Comparison of ENCODE assay signal across 8 mouse cellular contexts in the genomic region with DNA sequence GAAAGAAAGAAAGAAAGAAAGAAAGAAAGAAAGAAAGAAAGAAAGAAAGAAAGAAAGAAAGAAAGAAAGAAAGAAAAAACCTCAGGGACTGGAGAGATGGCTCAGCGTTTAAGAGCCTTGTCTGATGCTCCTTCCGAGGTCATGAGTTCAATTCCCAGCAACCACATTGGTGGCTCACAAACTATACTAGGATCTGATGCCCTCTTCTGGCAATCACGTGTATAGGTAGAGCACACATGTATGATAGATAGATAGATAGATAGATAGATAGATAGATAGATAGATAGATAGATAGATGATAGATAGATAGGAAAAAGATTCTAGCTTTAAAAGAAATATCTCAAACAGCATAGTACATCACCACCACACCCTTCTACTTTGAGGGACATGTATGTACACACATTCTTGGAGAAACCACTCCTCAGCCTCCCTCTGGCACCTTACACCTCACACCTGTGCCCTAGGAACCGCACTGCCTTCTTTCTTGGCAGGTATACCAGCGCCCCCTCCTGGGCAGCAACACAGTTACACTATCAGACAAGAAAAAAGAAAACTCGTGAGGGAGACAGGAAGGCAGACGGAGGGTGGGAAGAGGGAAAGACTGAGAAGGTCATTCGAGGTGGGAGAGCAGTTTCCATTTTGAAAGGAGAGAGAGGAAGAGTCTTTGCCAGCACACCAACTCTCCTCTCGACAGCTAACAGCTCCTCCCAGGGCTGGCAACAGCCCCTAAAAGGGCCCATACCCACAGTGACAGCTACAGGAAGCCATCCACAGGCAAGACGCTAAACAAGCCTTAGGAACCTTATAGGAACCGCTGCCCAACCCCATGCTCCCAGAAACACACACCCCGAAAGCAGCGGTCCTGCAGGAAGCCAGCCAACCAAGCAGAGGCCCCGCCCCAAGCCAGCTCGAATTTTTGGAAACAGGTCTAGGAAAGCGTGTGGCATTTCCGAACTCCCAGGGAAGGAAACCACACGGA.
DNase-seq lines count a peak whose midpoint lies in the region; TF ChIP-seq lines count a peak whose summit lies in the region.

No protein-coding gene starts in this region.

- H3K4me3 ChIP-seq in E14TG2a.4 (replicated peaks; ENCODE audit: low read length) = peak overlapping the region; percentile 56; the same call in 1 of the 2 replicates
- peak overlapping the region; percentile 24; the same call in 1 of the 2 replicates for H3K4me3 ChIP-seq in heart, adult 2 months
- H3K4me3 ChIP-seq in lung, adult 2 months (replicated peaks; ENCODE audit: extremely low read depth, low read depth, low read length) = no peak overlapping the region

- peaks cover 61% of the 10 kb centered on the region for H3K4me1 ChIP-seq in E14TG2a.4 (replicated peaks; ENCODE audit: low read depth, low read length)
- H3K4me1 ChIP-seq in heart, adult 2 months (ENCODE audit: control insufficient read depth, insufficient read depth, low read length) = peaks cover 7% of the 10 kb centered on the region
- peaks cover 2% of the 10 kb centered on the region; the same call in 1 of the 2 replicates for H3K4me1 ChIP-seq in lung, adult 2 months (ENCODE audit: control insufficient read depth, insufficient read depth, low read length)

- intact Hi-C loops in heart, adult 2 months (cut with DNase I) = loop anchor here (1.0 kb wide), 1 partner anchor 150 kb away; no protein-coding TSS in a partner anchor

- WGBS in heart, adult 2 months = 9% methylated on average over 18 of the region's 18 CpGs
- 13% methylated on average over 18 of the region's 18 CpGs for WGBS in lung, adult 2 months

- H3K27ac ChIP-seq in heart, adult 2 months = peak overlapping the region; percentile 21

- no peaks in the 10 kb centered on the region for H3K36me3 ChIP-seq in E14TG2a.4 (ENCODE audit: insufficient read depth, low read length)
- no peaks in the 10 kb centered on the region for H3K36me3 ChIP-seq in heart, adult 2 months (ENCODE audit: control insufficient read depth, insufficient read depth, low read length)
- H3K36me3 ChIP-seq in splenic B cell, adult 2 months (ENCODE audit: control insufficient read depth, insufficient read depth, low read length, poor library complexity, severe bottlenecking) = no peaks in the 10 kb centered on the region

- H3K9me3 ChIP-seq in E14TG2a.4 (ENCODE audit: low read length) = no peaks in the 10 kb centered on the region

- DNase-seq in adrenal gland, adult 2 months = peak; percentile 37
- no peak for DNase-seq in adrenal gland, postnatal 4 days (ENCODE audit: low spot score in 2 of 2)
- peak; percentile 53 for DNase-seq in embryo, embryonic 9.5 days (ENCODE audit: extremely low spot score)
- DNase-seq in heart, adult 2 months = peak; percentile 47 to 59
- DNase-seq in kidney, adult 8-10 months = peak; percentile 36 to 56
- peak; percentile 23 for DNase-seq in lung, adult 2 months
- peak; percentile 59 for DNase-seq in splenic B cell, adult 2 months (ENCODE audit: low read depth, low spot score)

- TF ChIP-seq CTCF in E14TG2a.4 (conservative IDR thresholded peaks at IDR 0.05; ENCODE audit: low read length) = peak; percentile 77
- TF ChIP-seq CTCF in heart, adult 2 months (IDR thresholded peaks at IDR 0.05) = peak; percentile 70
- peak; percentile 63 for TF ChIP-seq CTCF in lung, adult 2 months (IDR thresholded peaks at IDR 0.05; ENCODE audit: insufficient read depth, low read length)

- no peak for TF ChIP-seq POLR2A in heart, adult 2 months (IDR thresholded peaks at IDR 0.05; ENCODE audit: insufficient read depth, low read depth, low read length)
- TF ChIP-seq POLR2A in lung, adult 2 months (IDR thresholded peaks at IDR 0.05; ENCODE audit: borderline replicate concordance, extremely low read depth, low read depth, low read length) = no peak

- no peaks in the 10 kb centered on the region for H3K79me2 ChIP-seq in heart, adult 2 months (replicated peaks; ENCODE audit: control insufficient read depth, insufficient read depth, low read length)

- no peak; the same call in 1 of the 2 replicates for TF ChIP-seq EP300 in heart, adult 2 months (IDR thresholded peaks at IDR 0.05; ENCODE audit: insufficient read depth, low read depth, low read length)

- H3K9ac ChIP-seq in heart, adult 2 months (ENCODE audit: low read depth, low read length) = peak overlapping the region; percentile 55

- peaks cover 75% of the 10 kb centered on the region for H3K27me3 ChIP-seq in E14TG2a.4 (ENCODE audit: insufficient read depth, low read length)
- H3K27me3 ChIP-seq in heart, adult 2 months (ENCODE audit: control insufficient read depth, insufficient read depth, low read length) = no peaks in the 10 kb centered on the region
- H3K27me3 ChIP-seq in splenic B cell, adult 2 months (ENCODE audit: control insufficient read depth, insufficient read depth, low read length, poor library complexity, severe bottlenecking) = no peaks in the 10 kb centered on the region

Comparison
In these comparisons a context has a peak if more than half of its experiments do, and no peak if none do; other contexts are left out.
1. DNase-seq: peak in adrenal gland, adult 2 months (single experiment), embryo, embryonic 9.5 days (single experiment), heart, adult 2 months (2 of 2), kidney, adult 8-10 months (2 of 2), lung, adult 2 months (single experiment) and splenic B cell, adult 2 months (single experiment); none in adrenal gland, postnatal 4 days (0 of 2).
2. Peak in every context shown above with its lines, with median percentiles within 50 percentile points of each other: CTCF ChIP-seq.